Mouse (Mus musculus) mouse embryonic stem cell (cell line): ENCODE results near the gene Nemp1.

Source experiments
- in situ Hi-C, 2 experiments: fragments of 300-500 bp; cut with MboI; formaldehyde crosslinking; loops; 1 replicate in 1 of 2; 3 replicates in 1 of 2; pipeline ENCODE4 v1.14.3; 2019 to 2020; ENCODE audit warnings: low sequenced_read_pairs in 2 of 2, low pct_unique_long_range_greater_than_20kb in 1 of 2, mixed read lengths in 1 of 2; ENCODE audit not compliant: unreplicated experiment in 1 of 2

Nemp1 gene

GRCm38 (mm10) chr10:127738151-127738882, 71.6 kb downstream of the Nemp1 start:
- in situ Hi-C loops = loop anchor here (5.0 to 25.0 kb wide), 2 partner anchors 204 to 449 kb away; partner anchors contain the start of genes Gls2 (in 1 of the 2) and Rbms2 (in 1 of the 2)

GRCm38 (mm10) chr10:127739083-127739660, 72.5 kb downstream of the Nemp1 start, which contains the start of gene Zbtb39:
TSS of gene Zbtb39 (plus strand) at chr10:127739538.
- in situ Hi-C loops = loop anchor here (5.0 to 25.0 kb wide), 2 partner anchors 203 to 448 kb away; partner anchors contain the start of genes Gls2 (in 1 of the 2) and Rbms2 (in 1 of the 2)

- in situ Hi-C loops = loop anchor here (5.0 to 25.0 kb wide), 4 partner anchors 198 to 448 kb away; partner anchors contain the start of genes Hsd17b6 (in 2 of the 2), Gls2 (in 1 of the 2) and Rbms2 (in 1 of the 2)
These were observed 73.0 kb downstream of the Nemp1 start for GRCm38 (mm10) chr10:127739661-127740161.

GRCm38 (mm10) chr10:127744661-127745060, 78.0 kb downstream of the Nemp1 start:
- in situ Hi-C loops = loop anchor here (5.0 to 25.0 kb wide), 3 partner anchors 193 to 443 kb away; partner anchors contain the start of genes Hsd17b6 (in 2 of the 2), Gls2 (in 1 of the 2) and Rbms2 (in 1 of the 2)

GRCm38 (mm10) chr10:127745886-127746285, 79.2 kb downstream of the Nemp1 start:
- in situ Hi-C loops = loop anchor here (10.0 to 25.0 kb wide), 2 partner anchors 259 to 441 kb away; partner anchors contain the start of genes Hsd17b6 (in 2 of the 2), Gls2 (in 1 of the 2) and Rbms2 (in 1 of the 2)

GRCm38 (mm10) chr10:127747254-127747653, 80.6 kb downstream of the Nemp1 start:
- in situ Hi-C loops = loop anchor here (10.0 to 25.0 kb wide), 2 partner anchors 258 to 440 kb away; partner anchors contain the start of genes Hsd17b6 (in 2 of the 2), Gls2 (in 1 of the 2) and Rbms2 (in 1 of the 2)

GRCm38 (mm10) chr10:127748847-127749612, 82.3 kb downstream of the Nemp1 start:
- in situ Hi-C loops = loop anchor here (10.0 to 25.0 kb wide), 2 partner anchors 256 to 438 kb away; partner anchors contain the start of genes Hsd17b6 (in 2 of the 2), Gls2 (in 1 of the 2) and Rbms2 (in 1 of the 2)

- in situ Hi-C loops = no loop called here
These were observed 83.6 kb downstream of the Nemp1 start for GRCm38 (mm10) chr10:127750136-127750777.
